Mouse (Mus musculus) testis, adult 2 months (tissue): ENCODE measurements at regions not wholly inside any gene's neighbourhood (a gene's known extent, or its start where the extent isn't known, plus 50 kb on each side); places are given as distances from the start of the nearest gene placed in this dataset.

Experiments used
- CTCF ChIP-seq: fragments of 200-500 bp; IDR thresholded peaks from 2 replicates; pipeline ENCODE4 v1.5.1; 2012; ENCODE audit warnings: low read depth, mild to moderate bottlenecking, inconsistent platforms, low read length, moderate library complexity; ENCODE audit not compliant: control insufficient read depth, insufficient read depth, insufficient replicate concordance
- POLR2A ChIP-seq: fragments of 200-500 bp; IDR thresholded peaks from 2 replicates; pipeline ENCODE4 v1.6.1; 2012; ENCODE audit warnings: low read depth, mild to moderate bottlenecking, inconsistent platforms, low read length, moderate library complexity; ENCODE audit not compliant: control insufficient read depth

GRCm38 (mm10) chr14:25342865-25343565, 116.0 kb upstream of the Zmiz1 start:
- TF ChIP-seq CTCF (no peak), POLR2A (no peak)
